Mouse (Mus musculus) heart, embryonic 13.5 days (tissue): ENCODE results near the gene Morn1. TPM values are rescaled to one million over a fixed set of nuclear protein-coding genes. Genes with fewer than 3 reads are reported as not detected.
"Not testable (repeated sequence)": the region's sequence is repeated elsewhere in the genome, so short reads cannot be mapped to it uniquely, and the experiment has no call there.

Source experiments
- ATAC-seq: fragments of 200-750 bp; cut with Nextera tagmentation; 2 replicates; pipeline ENCODE4 v1.8.0; 2017; ENCODE audit warnings: moderate TSS enrichment; ENCODE audit not compliant: insufficient number of reproducible peaks, low FRiP score, low TSS enrichment; ENCODE audit errors: extremely low read depth
- H3K27ac ChIP-seq: fragments of 300-500 bp; sonication (generic); replicated peaks from 2 replicates; pipeline ENCODE4 v1.5.1; 2015; ENCODE audit warnings: moderate library complexity, mild to moderate bottlenecking, inconsistent platforms
- H3K27me3 ChIP-seq: fragments of 300-500 bp; sonication (generic); replicated peaks from 2 replicates; pipeline ENCODE4 v1.6.1; 2015; ENCODE audit warnings: mild to moderate bottlenecking, inconsistent platforms
- H3K36me3 ChIP-seq: fragments of 300-500 bp; sonication (generic); 2 replicates; pipeline ENCODE4 v1.6.1; 2015; ENCODE audit warnings: mild to moderate bottlenecking, inconsistent platforms
- H3K4me1 ChIP-seq: fragments of 300-500 bp; sonication (generic); 2 replicates; pipeline ENCODE4 v1.6.1; 2015; ENCODE audit warnings: inconsistent platforms
- H3K4me2 ChIP-seq: fragments of 300-500 bp; sonication (generic); 2 replicates; pipeline ENCODE4 v1.6.1; 2015; ENCODE audit warnings: inconsistent platforms, mild to moderate bottlenecking, moderate library complexity
- H3K4me3 ChIP-seq: fragments of 300-500 bp; sonication (generic); 2 replicates; pipeline ENCODE4 v1.5.1; 2015; ENCODE audit warnings: moderate library complexity, mild to moderate bottlenecking, inconsistent platforms
- H3K9ac ChIP-seq: fragments of 300-500 bp; sonication (generic); 2 replicates; pipeline ENCODE4 v1.6.1; 2015; ENCODE audit warnings: inconsistent platforms, mild to moderate bottlenecking, moderate library complexity
- H3K9me3 ChIP-seq: fragments of 300-500 bp; sonication (generic); 2 replicates; pipeline ENCODE4 v1.6.1; 2016; ENCODE audit warnings: inconsistent platforms
- WGBS: fragments of 180-500 bp; shearing (Covaris S2); methylation state at CpG from one replicate; pipeline ENCODE4 v1.1.7; 2015; ENCODE audit warnings: mixed read lengths; 5-methylcytosine and 5-hydroxymethylcytosine counted together
- polyA plus RNA-seq: library from polyadenylated mRNA; unstranded; fragments of >200 nt; fragmentation: Nextera tagmentation; extraction: Ambion mirVana; gene quantifications from 2 replicates; pipeline ENCODE4 v1.2.1, GENCODE M21; 2015

Gene Morn1
- polyA plus RNA-seq, 1 experiment from 2014 or later, result 2.1 TPM

- peak; percentile 21 for ATAC-seq
- H3K4me3 ChIP-seq, result peak overlapping the region; percentile 77
- WGBS, result 4% methylated on average over 15 of the region's 15 CpGs
- H3K27me3 ChIP-seq, result peaks cover 23% of the 10 kb centered on the region; the same call in 1 of the 2 replicates
- H3K36me3 ChIP-seq, result peaks cover 31% of the 10 kb centered on the region
- peak overlapping the region; percentile 63 for H3K27ac ChIP-seq
- H3K9ac ChIP-seq, result peak overlapping the region; percentile 28; the same call in 1 of the 2 replicates
- peak overlapping the region; percentile 85 for H3K4me2 ChIP-seq
- H3K4me1 ChIP-seq, result peaks cover 22% of the 10 kb centered on the region
- H3K9me3 ChIP-seq, result no peaks in the 10 kb centered on the region
Observed at GRCm38 (mm10) chr4:155065970-155066833, 20.2 kb upstream of the Morn1 start.

GRCm38 (mm10) chr4:155066834-155067522 lies 19.4 kb upstream of the Morn1 start, which contains the start of gene Pex10:
Gene Pex10, plus strand, starts transcription at chr4:155067016.
- peak; percentile 93 for ATAC-seq
- H3K27me3 ChIP-seq, result peaks cover 21% of the 10 kb centered on the region; the same call in 1 of the 2 replicates
- peak within 1 kb of the TSS; percentile 84 for H3K27ac ChIP-seq
- peaks cover 22% of the 10 kb centered on the region for H3K4me1 ChIP-seq
- H3K4me2 ChIP-seq, result peak within 1 kb of the TSS; percentile 85
- H3K36me3 ChIP-seq, result peaks cover 39% of the 10 kb centered on the region
- peak within 1 kb of the TSS; percentile 92 for H3K9ac ChIP-seq
- 2% methylated on average over 48 of the region's 48 CpGs for WGBS
- H3K4me3 ChIP-seq, result peak within 1 kb of the TSS; percentile 77
- H3K9me3 ChIP-seq, result no peaks in the 10 kb centered on the region

GRCm38 (mm10) chr4:155068357-155068972 lies 17.9 kb upstream of the Morn1 start:
- Histone ChIP-seq H3K36me3 (peaks cover 54% of the 10 kb centered on the region), H3K4me2 (peak overlapping the region; percentile 85)

GRCm38 (mm10) chr4:155069191-155069590 lies 17.2 kb upstream of the Morn1 start:
- Histone ChIP-seq H3K9ac (no peak overlapping the region), H3K4me3 (no peak overlapping the region), H3K9me3 (no peaks in the 10 kb centered on the region), H3K4me2 (no peak overlapping the region), H3K27me3 (no peaks in the 10 kb centered on the region), H3K27ac (no peak overlapping the region), H3K36me3 (peaks cover 61% of the 10 kb centered on the region), H3K4me1 (peaks cover 22% of the 10 kb centered on the region)
- no peak for ATAC-seq
- WGBS, result 84% methylated on average over 6 of the region's 6 CpGs

More at GRCm38 (mm10) chr4:155068357-155068972, 17.9 kb upstream of the Morn1 start:
- Histone ChIP-seq H3K9ac (peak overlapping the region; percentile 92), H3K9me3 (no peaks in the 10 kb centered on the region), H3K27me3 (0 out of 2 replicates have a peak, but pooled peaks cover 7% of the 10 kb centered on the region), H3K4me1 (peaks cover 22% of the 10 kb centered on the region), H3K27ac (no peak overlapping the region; the same call in 1 of the 2 replicates), H3K4me3 (peak overlapping the region; percentile 77)
- 90% methylated on average over 20 of the region's 20 CpGs for WGBS
- no peak for ATAC-seq

GRCm38 (mm10) chr4:155070199-155070598 lies 16.2 kb upstream of the Morn1 start:
- H3K9me3 ChIP-seq, result no peaks in the 10 kb centered on the region
- WGBS, result 88% methylated on average over 13 of the region's 13 CpGs
- H3K27me3 ChIP-seq, result no peaks in the 10 kb centered on the region
- H3K9ac ChIP-seq, result no peak overlapping the region
- no peak for ATAC-seq
- H3K4me2 ChIP-seq, result no peak overlapping the region
- peaks cover 22% of the 10 kb centered on the region for H3K4me1 ChIP-seq
- H3K36me3 ChIP-seq, result peaks cover 71% of the 10 kb centered on the region
- H3K4me3 ChIP-seq, result no peak overlapping the region
- H3K27ac ChIP-seq, result no peak overlapping the region

GRCm38 (mm10) chr4:155070921-155071320 lies 15.5 kb upstream of the Morn1 start:
- Histone ChIP-seq H3K9ac (no peak overlapping the region), H3K27me3 (no peaks in the 10 kb centered on the region), H3K27ac (no peak overlapping the region), H3K4me3 (no peak overlapping the region), H3K9me3 (no peaks in the 10 kb centered on the region), H3K4me1 (peaks cover 22% of the 10 kb centered on the region), H3K36me3 (peaks cover 79% of the 10 kb centered on the region), H3K4me2 (no peak overlapping the region)
- no peak for ATAC-seq
- 90% methylated on average over 5 of the region's 5 CpGs for WGBS

- no peak for ATAC-seq
- no peaks in the 10 kb centered on the region for H3K4me1 ChIP-seq
Observed at GRCm38 (mm10) chr4:155074418-155074817, 12.0 kb upstream of the Morn1 start.

GRCm38 (mm10) chr4:155075137-155075536 lies 11.2 kb upstream of the Morn1 start:
- Histone ChIP-seq H3K9ac (no peak overlapping the region), H3K36me3 (peaks cover 98% of the 10 kb centered on the region), H3K9me3 (no peaks in the 10 kb centered on the region), H3K27ac (no peak overlapping the region), H3K27me3 (no peaks in the 10 kb centered on the region), H3K4me2 (no peak overlapping the region), H3K4me3 (no peak overlapping the region), H3K4me1 (no peaks in the 10 kb centered on the region)
- WGBS, result 84% methylated on average over 9 of the region's 9 CpGs
- ATAC-seq, result no peak

More at GRCm38 (mm10) chr4:155074418-155074817, 12.0 kb upstream of the Morn1 start:
- 79% methylated on average over 9 of the region's 9 CpGs for WGBS
- no peaks in the 10 kb centered on the region for H3K27me3 ChIP-seq
- H3K9me3 ChIP-seq, result no peaks in the 10 kb centered on the region
- H3K9ac ChIP-seq, result no peak overlapping the region
- no peak overlapping the region for H3K4me2 ChIP-seq
- peaks cover 98% of the 10 kb centered on the region for H3K36me3 ChIP-seq
- H3K4me3 ChIP-seq, result no peak overlapping the region
- no peak overlapping the region for H3K27ac ChIP-seq

GRCm38 (mm10) chr4:155075813-155076212 lies 10.6 kb upstream of the Morn1 start:
- Histone ChIP-seq H3K36me3 (peaks cover 98% of the 10 kb centered on the region), H3K27me3 (no peaks in the 10 kb centered on the region), H3K4me2 (no peak overlapping the region), H3K4me3 (no peak overlapping the region), H3K27ac (no peak overlapping the region), H3K4me1 (no peaks in the 10 kb centered on the region), H3K9ac (no peak overlapping the region), H3K9me3 (no peaks in the 10 kb centered on the region)
- WGBS, result 91% methylated on average over 2 of the region's 2 CpGs
- ATAC-seq, result no peak

GRCm38 (mm10) chr4:155076677-155077076 lies 9.7 kb upstream of the Morn1 start:
- 85% methylated on average over 9 of the region's 9 CpGs for WGBS
- no peaks in the 10 kb centered on the region for H3K27me3 ChIP-seq
- peaks cover 96% of the 10 kb centered on the region for H3K36me3 ChIP-seq
- no peak overlapping the region for H3K9ac ChIP-seq
- no peak overlapping the region for H3K4me2 ChIP-seq
- no peaks in the 10 kb centered on the region for H3K9me3 ChIP-seq
- ATAC-seq, result no peak
- no peak overlapping the region for H3K27ac ChIP-seq
- H3K4me1 ChIP-seq, result no peaks in the 10 kb centered on the region
- no peak overlapping the region for H3K4me3 ChIP-seq

GRCm38 (mm10) chr4:155078808-155079207 lies 7.6 kb upstream of the Morn1 start:
- not testable (repeated sequence) for ATAC-seq, H3K27ac ChIP-seq, H3K4me3 ChIP-seq, H3K9ac ChIP-seq, H3K9me3 ChIP-seq, H3K4me2 ChIP-seq, H3K27me3 ChIP-seq
- H3K36me3 ChIP-seq, result peaks cover 94% of the 10 kb centered on the region
- peaks cover 15% of the 10 kb centered on the region for H3K4me1 ChIP-seq
- WGBS, result 87% methylated on average over 10 of the region's 10 CpGs
